ENCODE assay signal across 8 mouse cellular contexts in genomic region chr12:85350407-85351232, GRCm38 (mm10). TPM values are rescaled to one million over a fixed set of nuclear protein-coding genes. Genes with fewer than 3 reads are reported as not detected.
DNase-seq lines count a peak whose midpoint lies in the region; ATAC-seq and TF ChIP-seq lines count a peak whose summit lies in the region.

No protein-coding gene starts in this region.

- peak overlapping the region; percentile 64; the same call in 1 of the 2 replicates for H3K9ac ChIP-seq in liver, adult 2 months (ENCODE audit: low read depth, low read length)
- H3K9ac ChIP-seq in liver, postnatal 0 days (replicated peaks), result no peak overlapping the region
- H3K9ac ChIP-seq in embryonic facial prominence, embryonic 15.5 days, result no peak overlapping the region
- H3K9ac ChIP-seq in hindbrain, embryonic 15.5 days, result no peak overlapping the region
- H3K9ac ChIP-seq in lung, embryonic 16.5 days (ENCODE audit: low read length), result no peak overlapping the region

- no peak for TF ChIP-seq POLR2A in liver, adult 2 months (IDR thresholded peaks at IDR 0.05; ENCODE audit: extremely low read depth, insufficient read depth, low read length)

- H3K27ac ChIP-seq in liver, adult 2 months (replicated peaks; ENCODE audit: insufficient read depth, low read depth, low read length), result peak overlapping the region; percentile 72
- H3K27ac ChIP-seq in liver, postnatal 0 days (ENCODE audit: low read depth), result no peak overlapping the region
- H3K27ac ChIP-seq in embryonic facial prominence, embryonic 15.5 days (replicated peaks), result peak overlapping the region; percentile 75
- H3K27ac ChIP-seq in hindbrain, embryonic 15.5 days (replicated peaks), result peak overlapping the region; percentile 56
- H3K27ac ChIP-seq in lung, embryonic 16.5 days (ENCODE audit: low read length), result peak overlapping the region; percentile 78

- ATAC-seq in liver, postnatal 0 days, result no peak
- no peak for ATAC-seq in embryonic facial prominence, embryonic 15.5 days (ENCODE audit: insufficient number of reproducible peaks, low FRiP score, low TSS enrichment, low read depth)
- ATAC-seq in hindbrain, embryonic 15.5 days (ENCODE audit: low FRiP score, low read depth), result peak; percentile 62
- peak; percentile 65 for ATAC-seq in lung, embryonic 16.5 days (ENCODE audit: low read depth)
- ATAC-seq in granulocyte monocyte progenitor cell, adult 5-6 weeks (replicated peaks; ENCODE audit: poor library complexity, severe bottlenecking), result no peak

- no peaks in the 10 kb centered on the region; the same call in 1 of the 2 replicates for H3K79me2 ChIP-seq in liver, adult 2 months (ENCODE audit: control insufficient read depth, insufficient read depth, low read length)

- no peak for TF ChIP-seq CTCF in liver, adult 2 months (IDR thresholded peaks at IDR 0.05; ENCODE audit: low read depth, low read length)
- no peak for TF ChIP-seq CTCF in liver, postnatal 0 days (IDR thresholded peaks at IDR 0.05; ENCODE audit: low read depth)

- H3K4me3 ChIP-seq in liver, adult 2 months (ENCODE audit: insufficient read depth, low read depth, low read length), result 0 out of 2 replicates have a peak overlapping the region, but pooled peaks have one; percentile 8
- no peak overlapping the region for H3K4me3 ChIP-seq in liver, postnatal 0 days (ENCODE audit: low read depth, low read length)
- no peak overlapping the region for H3K4me3 ChIP-seq in embryonic facial prominence, embryonic 15.5 days (replicated peaks)
- H3K4me3 ChIP-seq in hindbrain, embryonic 15.5 days, result no peak overlapping the region
- H3K4me3 ChIP-seq in lung, embryonic 16.5 days (ENCODE audit: low read length), result no peak overlapping the region

- 80% methylated on average over 10 of the region's 10 CpGs for WGBS in liver, adult 2 months
- WGBS in liver, postnatal 0 days (ENCODE audit: insufficient replicate concordance), result 70% methylated on average over 10 of the region's 10 CpGs
- 55% methylated on average over 10 of the region's 10 CpGs for WGBS in embryonic facial prominence, embryonic 15.5 days
- WGBS in hindbrain, embryonic 15.5 days, result 70% methylated on average over 10 of the region's 10 CpGs
- WGBS in lung, embryonic 16.5 days, result 53% methylated on average over 10 of the region's 10 CpGs

- H3K4me1 ChIP-seq in liver, adult 2 months (ENCODE audit: control insufficient read depth, insufficient read depth, low read length), result peaks cover 7% of the 10 kb centered on the region
- peaks cover 5% of the 10 kb centered on the region for H3K4me1 ChIP-seq in liver, postnatal 0 days (ENCODE audit: insufficient read depth)
- H3K4me1 ChIP-seq in embryonic facial prominence, embryonic 15.5 days, result 0 out of 2 replicates have a peak, but pooled peaks cover 3% of the 10 kb centered on the region
- H3K4me1 ChIP-seq in hindbrain, embryonic 15.5 days (replicated peaks), result no peaks in the 10 kb centered on the region
- peaks cover 2% of the 10 kb centered on the region; the same call in 1 of the 2 replicates for H3K4me1 ChIP-seq in lung, embryonic 16.5 days (replicated peaks; ENCODE audit: control insufficient read depth, insufficient read depth, low read length)

- H3K27me3 ChIP-seq in liver, adult 2 months (ENCODE audit: control insufficient read depth, insufficient read depth, low read length), result no peaks in the 10 kb centered on the region
- no peaks in the 10 kb centered on the region for H3K27me3 ChIP-seq in liver, postnatal 0 days (ENCODE audit: insufficient read depth, low read length)
- H3K27me3 ChIP-seq in embryonic facial prominence, embryonic 15.5 days, result no peaks in the 10 kb centered on the region
- no peaks in the 10 kb centered on the region for H3K27me3 ChIP-seq in hindbrain, embryonic 15.5 days
- no peaks in the 10 kb centered on the region for H3K27me3 ChIP-seq in lung, embryonic 16.5 days (ENCODE audit: control insufficient read depth, insufficient read depth, low read depth, low read length)

- H3K36me3 ChIP-seq in liver, adult 2 months (ENCODE audit: control insufficient read depth, insufficient read depth, low read length), result peaks cover 25% of the 10 kb centered on the region
- H3K36me3 ChIP-seq in liver, postnatal 0 days (replicated peaks; ENCODE audit: insufficient read depth, low read length), result peaks cover 41% of the 10 kb centered on the region
- H3K36me3 ChIP-seq in embryonic facial prominence, embryonic 15.5 days, result peaks cover 36% of the 10 kb centered on the region
- peaks cover 34% of the 10 kb centered on the region for H3K36me3 ChIP-seq in hindbrain, embryonic 15.5 days
- peaks cover 15% of the 10 kb centered on the region for H3K36me3 ChIP-seq in lung, embryonic 16.5 days (ENCODE audit: control insufficient read depth, insufficient read depth, low read length)

- no peak for DNase-seq in liver, adult 2 months (ENCODE audit: extremely low read depth, low read depth, low spot score)
- DNase-seq in liver, postnatal 0 days, result no peak
- DNase-seq in thymus, postnatal 36 days, result no peak
- DNase-seq in adrenal gland, postnatal 10 days, result no peak

- H3K4me2 ChIP-seq in liver, postnatal 0 days (ENCODE audit: low read depth, low read length), result no peak overlapping the region
- H3K4me2 ChIP-seq in embryonic facial prominence, embryonic 15.5 days (replicated peaks), result no peak overlapping the region
- H3K4me2 ChIP-seq in hindbrain, embryonic 15.5 days, result no peak overlapping the region
- no peak overlapping the region for H3K4me2 ChIP-seq in lung, embryonic 16.5 days (ENCODE audit: low read depth, low read length)

- no peaks in the 10 kb centered on the region for H3K9me3 ChIP-seq in liver, postnatal 0 days (ENCODE audit: low read length)
- H3K9me3 ChIP-seq in embryonic facial prominence, embryonic 15.5 days (replicated peaks), result no peaks in the 10 kb centered on the region
- H3K9me3 ChIP-seq in hindbrain, embryonic 15.5 days, result no peaks in the 10 kb centered on the region
- no peaks in the 10 kb centered on the region for H3K9me3 ChIP-seq in lung, embryonic 16.5 days (ENCODE audit: control insufficient read depth, low read length)

- no peak for TF ChIP-seq EP300 in liver, postnatal 0 days (IDR thresholded peaks at IDR 0.05; ENCODE audit: low read depth)

RNA-seq across cellular contexts. Expression of gene Nek9, which starts 11.5 kb away (rescaled TPM):
- total RNA-seq in liver, adult 2 months (2014; rRNA removed), result 17.0 and 19.1 TPM in 2 replicates
- 13.7 and 14.0 TPM in 2 replicates for polyA plus RNA-seq in liver, adult 2 months (2012; rRNA removed)
- 4.1 and 4.5 TPM in 2 replicates for polyA plus RNA-seq in liver, postnatal 0 days (2015; fragmentation: Nextera tagmentation; extraction: Ambion mirVana)
- polyA plus RNA-seq in embryonic facial prominence, embryonic 15.5 days (2015; fragmentation: Nextera tagmentation; extraction: Ambion mirVana), result 23.9 and 25.4 TPM in 2 replicates
- polyA plus RNA-seq in hindbrain, embryonic 15.5 days (2015; fragmentation: Nextera tagmentation; extraction: Ambion mirVana), result 12.4 TPM in 2 replicates
- polyA plus RNA-seq in lung, embryonic 16.5 days (2015; fragmentation: Nextera tagmentation; extraction: Ambion mirVana), result 20.7 and 20.9 TPM in 2 replicates
- 33.1 and 44.6 TPM in 2 replicates for total RNA-seq in granulocyte monocyte progenitor cell, adult 5-6 weeks (2014; fragmentation: Nextera tagmentation)
- 24.1 and 26.6 TPM in 2 replicates for total RNA-seq in granulocyte monocyte progenitor cell, adult 5-6 weeks (2017)
- 10 to 100 TPM; 57.5 to 65.8 TPM for total RNA-seq in adrenal gland, postnatal 10 days (2021)

RNA-seq across cellular contexts. Expression of gene Tmed10, which starts 24.0 kb away (rescaled TPM):
- 44.3 and 57.3 TPM in 2 replicates for total RNA-seq in liver, adult 2 months (2014; rRNA removed)
- polyA plus RNA-seq in liver, adult 2 months (2012; rRNA removed), result 151 and 152 TPM in 2 replicates
- 165 and 170 TPM in 2 replicates for polyA plus RNA-seq in liver, postnatal 0 days (2015; fragmentation: Nextera tagmentation; extraction: Ambion mirVana)
- 322 and 334 TPM in 2 replicates for polyA plus RNA-seq in embryonic facial prominence, embryonic 15.5 days (2015; fragmentation: Nextera tagmentation; extraction: Ambion mirVana)
- polyA plus RNA-seq in hindbrain, embryonic 15.5 days (2015; fragmentation: Nextera tagmentation; extraction: Ambion mirVana), result 186 and 195 TPM in 2 replicates
- polyA plus RNA-seq in lung, embryonic 16.5 days (2015; fragmentation: Nextera tagmentation; extraction: Ambion mirVana), result 332 and 342 TPM in 2 replicates
- total RNA-seq in granulocyte monocyte progenitor cell, adult 5-6 weeks (2014; fragmentation: Nextera tagmentation), result 278 and 296 TPM in 2 replicates
- total RNA-seq in granulocyte monocyte progenitor cell, adult 5-6 weeks (2017), result 176 and 201 TPM in 2 replicates
- total RNA-seq in adrenal gland, postnatal 10 days (2021), result 100 to 1,000 TPM; 222 to 223 TPM

Comparison
In these comparisons a context has a peak if more than half of its experiments do, and no peak if none do; other contexts are left out.
1. ATAC-seq: peak in hindbrain, embryonic 15.5 days (single experiment) and lung, embryonic 16.5 days (single experiment); none in liver, postnatal 0 days (single experiment), embryonic facial prominence, embryonic 15.5 days (single experiment) and granulocyte monocyte progenitor cell, adult 5-6 weeks (single experiment).